Mouse (Mus musculus) left cerebral cortex, postnatal 14 days (tissue): ENCODE measurements at regions not wholly inside any gene's neighbourhood (a gene's known extent, or its start where the extent isn't known, plus 50 kb on each side); places are given as distances from the start of the nearest gene placed in this dataset.

Experiments used
- DNase-seq, 2 experiments: peaks; one replicate each; pipeline ENCODE4 v3.0.0; 2021 to 2022; ENCODE audit warnings: low spot score in 2 of 2, mixed read lengths in 1 of 2
- intact Hi-C: fragments of 180-260 bp; cut with DNase I; formaldehyde crosslinking; loops from one replicate; pipeline ENCODE4 v1.15.1; 2025

GRCm38 (mm10) chr8:77774551-77775335, 50.5 kb upstream of the Ednra start:
- intact Hi-C loops = no loop called here
- no peak for DNase-seq

GRCm38 (mm10) chr8:77775526-77775925, 51.3 kb upstream of the Ednra start:
- intact Hi-C loops = no loop called here
- DNase-seq = no peak

GRCm38 (mm10) chr8:77777597-77777996, 53.3 kb upstream of the Ednra start:
- intact Hi-C loops = no loop called here

GRCm38 (mm10) chr8:77785676-77786255, 61.5 kb upstream of the Ednra start:
- intact Hi-C loops = no loop called here
- no peak for DNase-seq

More at GRCm38 (mm10) chr8:77777597-77777996, 53.3 kb upstream of the Ednra start:
- no peak for DNase-seq

- no peak for DNase-seq
- intact Hi-C loops = no loop called here
Observed at GRCm38 (mm10) chr8:77794911-77795310, 70.6 kb upstream of the Ednra start.

- DNase-seq = no peak
- intact Hi-C loops = no loop called here
Observed at GRCm38 (mm10) chr8:77803147-77803903, 79.1 kb upstream of the Ednra start.

GRCm38 (mm10) chr8:77804536-77804935, 80.3 kb upstream of the Ednra start:
- no peak for DNase-seq
- intact Hi-C loops = no loop called here

- intact Hi-C loops = no loop called here
- DNase-seq = no peak
Observed at GRCm38 (mm10) chr8:77804956-77805355, 80.7 kb upstream of the Ednra start.

- intact Hi-C loops = no loop called here
- DNase-seq = no peak
Observed at GRCm38 (mm10) chr8:77805657-77806056, 81.4 kb upstream of the Ednra start.

- intact Hi-C loops = no loop called here
- no peak for DNase-seq
Observed at GRCm38 (mm10) chr8:77814796-77815647, 90.8 kb upstream of the Ednra start.

- intact Hi-C loops = no loop called here
- no peak for DNase-seq
Observed at GRCm38 (mm10) chr8:77815648-77815971, 91.3 kb upstream of the Ednra start.

GRCm38 (mm10) chr8:77816217-77816616, 92.0 kb upstream of the Ednra start:
- DNase-seq = no peak
- intact Hi-C loops = no loop called here

- intact Hi-C loops = no loop called here
- no peak for DNase-seq
Observed at GRCm38 (mm10) chr8:77825786-77826185, 101.5 kb upstream of the Ednra start.

GRCm38 (mm10) chr8:77826255-77826654, 102.0 kb upstream of the Ednra start:
- no peak for DNase-seq
- intact Hi-C loops = no loop called here

GRCm38 (mm10) chr8:77828079-77828478, 103.8 kb upstream of the Ednra start:
- DNase-seq = no peak
- intact Hi-C loops = no loop called here

- DNase-seq = no peak
- intact Hi-C loops = no loop called here
Observed at GRCm38 (mm10) chr8:77829126-77829748, 105.0 kb upstream of the Ednra start.

- intact Hi-C loops = no loop called here
- no peak for DNase-seq
Observed at GRCm38 (mm10) chr8:77829764-77830163, 105.5 kb upstream of the Ednra start.

GRCm38 (mm10) chr8:77834283-77834682, 110.0 kb upstream of the Ednra start:
- intact Hi-C loops = no loop called here
- no peak for DNase-seq

- intact Hi-C loops = no loop called here
- DNase-seq = no peak
Observed at GRCm38 (mm10) chr8:77836902-77837489, 112.7 kb upstream of the Ednra start.
